Mouse (Mus musculus): Measurements from ENCODE around the gene Ascc1. TPM values are rescaled to one million over a fixed set of nuclear protein-coding genes. Genes with fewer than 3 reads are reported as not detected.
"Not testable (repeated sequence)": the region's sequence is repeated elsewhere in the genome, so short reads cannot be mapped to it uniquely, and the experiment has no call there.

Gene Ascc1
- polyA plus RNA-seq, 1 experiment = 27.8 TPM

- Histone ChIP-seq H3K27ac (ENCODE audit: insufficient read depth, low read length) (no peak overlapping the region), H3K4me1 (ENCODE audit: control insufficient read depth, insufficient read depth, low read length) (no peaks in the 10 kb centered on the region), H3K4me3 (ENCODE audit: insufficient read depth, low read length) (no peak overlapping the region)
- no peak for TF ChIP-seq CTCF (IDR thresholded peaks at IDR 0.05; ENCODE audit: borderline replicate concordance, insufficient read depth, low read length)
- TF ChIP-seq POLR2A (IDR thresholded peaks at IDR 0.05; ENCODE audit: low read depth, low read length) = no peak
These were observed 114.4 kb downstream of the Ascc1 start for GRCm38 (mm10) chr10:60116997-60117396.

- TF ChIP-seq POLR2A (IDR thresholded peaks at IDR 0.05; ENCODE audit: low read depth, low read length) = no peak
- no peak for TF ChIP-seq CTCF (IDR thresholded peaks at IDR 0.05; ENCODE audit: borderline replicate concordance, insufficient read depth, low read length)
- H3K4me1 ChIP-seq (ENCODE audit: control insufficient read depth, insufficient read depth, low read length) = no peaks in the 10 kb centered on the region
- no peak overlapping the region for H3K27ac ChIP-seq (ENCODE audit: insufficient read depth, low read length)
- H3K4me3 ChIP-seq (ENCODE audit: insufficient read depth, low read length) = no peak overlapping the region
These were observed 115.9 kb downstream of the Ascc1 start for GRCm38 (mm10) chr10:60118464-60118863.

GRCm38 (mm10) chr10:60120630-60121029, 118.0 kb downstream of the Ascc1 start:
- H3K27ac ChIP-seq (ENCODE audit: insufficient read depth, low read length) = no peak overlapping the region
- H3K4me1 ChIP-seq (ENCODE audit: control insufficient read depth, insufficient read depth, low read length) = no peaks in the 10 kb centered on the region
- no peak overlapping the region for H3K4me3 ChIP-seq (ENCODE audit: insufficient read depth, low read length)
- TF ChIP-seq CTCF (IDR thresholded peaks at IDR 0.05; ENCODE audit: borderline replicate concordance, insufficient read depth, low read length) (no peak), POLR2A (IDR thresholded peaks at IDR 0.05; ENCODE audit: low read depth, low read length) (no peak)

GRCm38 (mm10) chr10:60124078-60124477, 121.5 kb downstream of the Ascc1 start:
- TF ChIP-seq CTCF (IDR thresholded peaks at IDR 0.05; ENCODE audit: borderline replicate concordance, insufficient read depth, low read length) = peak; percentile 50; the same call in 1 of the 2 replicates
- TF ChIP-seq POLR2A (IDR thresholded peaks at IDR 0.05; ENCODE audit: low read depth, low read length) = no peak
- H3K4me3 ChIP-seq (ENCODE audit: insufficient read depth, low read length) = no peak overlapping the region
- no peaks in the 10 kb centered on the region for H3K4me1 ChIP-seq (ENCODE audit: control insufficient read depth, insufficient read depth, low read length)
- H3K27ac ChIP-seq (ENCODE audit: insufficient read depth, low read length) = no peak overlapping the region

GRCm38 (mm10) chr10:60125529-60126327, 123.1 kb downstream of the Ascc1 start:
- H3K4me1 ChIP-seq (ENCODE audit: control insufficient read depth, insufficient read depth, low read length) = no peaks in the 10 kb centered on the region
- H3K27ac ChIP-seq (ENCODE audit: insufficient read depth, low read length) = no peak overlapping the region
- TF ChIP-seq POLR2A (IDR thresholded peaks at IDR 0.05; ENCODE audit: low read depth, low read length) (no peak), CTCF (IDR thresholded peaks at IDR 0.05; ENCODE audit: borderline replicate concordance, insufficient read depth, low read length) (no peak)
- H3K4me3 ChIP-seq (ENCODE audit: insufficient read depth, low read length) = no peak overlapping the region

GRCm38 (mm10) chr10:60128287-60128686, 125.7 kb downstream of the Ascc1 start:
- Histone ChIP-seq H3K4me3 (ENCODE audit: insufficient read depth, low read length) (no peak overlapping the region), H3K4me1 (ENCODE audit: control insufficient read depth, insufficient read depth, low read length) (no peaks in the 10 kb centered on the region), H3K27ac (ENCODE audit: insufficient read depth, low read length) (no peak overlapping the region)
- TF ChIP-seq CTCF (IDR thresholded peaks at IDR 0.05; ENCODE audit: borderline replicate concordance, insufficient read depth, low read length) (no peak), POLR2A (IDR thresholded peaks at IDR 0.05; ENCODE audit: low read depth, low read length) (no peak)

GRCm38 (mm10) chr10:60130504-60130903, 127.9 kb downstream of the Ascc1 start:
- H3K4me1 ChIP-seq (ENCODE audit: control insufficient read depth, insufficient read depth, low read length) = no peaks in the 10 kb centered on the region

GRCm38 (mm10) chr10:60133501-60133900, 130.9 kb downstream of the Ascc1 start:
- Histone ChIP-seq H3K4me1 (ENCODE audit: control insufficient read depth, insufficient read depth, low read length) (no peaks in the 10 kb centered on the region), H3K4me3 (ENCODE audit: insufficient read depth, low read length) (no peak overlapping the region), H3K27ac (ENCODE audit: insufficient read depth, low read length) (no peak overlapping the region)
- TF ChIP-seq CTCF (IDR thresholded peaks at IDR 0.05; ENCODE audit: borderline replicate concordance, insufficient read depth, low read length) = no peak
- no peak for TF ChIP-seq POLR2A (IDR thresholded peaks at IDR 0.05; ENCODE audit: low read depth, low read length)

More at GRCm38 (mm10) chr10:60130504-60130903, 127.9 kb downstream of the Ascc1 start:
- no peak for TF ChIP-seq CTCF (IDR thresholded peaks at IDR 0.05; ENCODE audit: borderline replicate concordance, insufficient read depth, low read length)
- TF ChIP-seq POLR2A (IDR thresholded peaks at IDR 0.05; ENCODE audit: low read depth, low read length) = no peak
- Histone ChIP-seq H3K27ac (ENCODE audit: insufficient read depth, low read length) (no peak overlapping the region), H3K4me3 (ENCODE audit: insufficient read depth, low read length) (no peak overlapping the region)

- Histone ChIP-seq H3K27ac (ENCODE audit: insufficient read depth, low read length) (no peak overlapping the region), H3K4me1 (ENCODE audit: control insufficient read depth, insufficient read depth, low read length) (no peaks in the 10 kb centered on the region), H3K4me3 (ENCODE audit: insufficient read depth, low read length) (no peak overlapping the region)
- TF ChIP-seq CTCF (IDR thresholded peaks at IDR 0.05; ENCODE audit: borderline replicate concordance, insufficient read depth, low read length) (no peak), POLR2A (IDR thresholded peaks at IDR 0.05; ENCODE audit: low read depth, low read length) (no peak)
These were observed 131.6 kb downstream of the Ascc1 start for GRCm38 (mm10) chr10:60134201-60134600.

- not testable (repeated sequence) for H3K27ac ChIP-seq (ENCODE audit: insufficient read depth, low read length); H3K4me1 ChIP-seq (ENCODE audit: control insufficient read depth, insufficient read depth, low read length); H3K4me3 ChIP-seq (ENCODE audit: insufficient read depth, low read length)
These were observed 133.4 kb downstream of the Ascc1 start for GRCm38 (mm10) chr10:60136010-60136409.

Data from embryonic fibroblast, embryonic 13.5 days (primary cell).